Mouse (Mus musculus) gastrocnemius, postnatal 10 days (tissue): Measurements from ENCODE around the gene Nrxn2. TPM values are rescaled to one million over a fixed set of nuclear protein-coding genes. Genes with fewer than 3 reads are reported as not detected.
A peak's percentile ranks its signal among the peaks of the same experiment; 100 is the strongest.

Experiments used
- DNase-seq: peaks from one replicate; pipeline ENCODE4 v3.0.0; 2021; ENCODE audit warnings: mixed read lengths
- total RNA-seq, 2 experiments: library from RNA; stranded (reverse); gene quantifications; 2 replicates each; pipeline ENCODE4 v1.2.3; 2021

Nrxn2 gene
- total RNA-seq, 2 experiments from 2014 or later = 3.1 to 3.3 TPM

DNA sequence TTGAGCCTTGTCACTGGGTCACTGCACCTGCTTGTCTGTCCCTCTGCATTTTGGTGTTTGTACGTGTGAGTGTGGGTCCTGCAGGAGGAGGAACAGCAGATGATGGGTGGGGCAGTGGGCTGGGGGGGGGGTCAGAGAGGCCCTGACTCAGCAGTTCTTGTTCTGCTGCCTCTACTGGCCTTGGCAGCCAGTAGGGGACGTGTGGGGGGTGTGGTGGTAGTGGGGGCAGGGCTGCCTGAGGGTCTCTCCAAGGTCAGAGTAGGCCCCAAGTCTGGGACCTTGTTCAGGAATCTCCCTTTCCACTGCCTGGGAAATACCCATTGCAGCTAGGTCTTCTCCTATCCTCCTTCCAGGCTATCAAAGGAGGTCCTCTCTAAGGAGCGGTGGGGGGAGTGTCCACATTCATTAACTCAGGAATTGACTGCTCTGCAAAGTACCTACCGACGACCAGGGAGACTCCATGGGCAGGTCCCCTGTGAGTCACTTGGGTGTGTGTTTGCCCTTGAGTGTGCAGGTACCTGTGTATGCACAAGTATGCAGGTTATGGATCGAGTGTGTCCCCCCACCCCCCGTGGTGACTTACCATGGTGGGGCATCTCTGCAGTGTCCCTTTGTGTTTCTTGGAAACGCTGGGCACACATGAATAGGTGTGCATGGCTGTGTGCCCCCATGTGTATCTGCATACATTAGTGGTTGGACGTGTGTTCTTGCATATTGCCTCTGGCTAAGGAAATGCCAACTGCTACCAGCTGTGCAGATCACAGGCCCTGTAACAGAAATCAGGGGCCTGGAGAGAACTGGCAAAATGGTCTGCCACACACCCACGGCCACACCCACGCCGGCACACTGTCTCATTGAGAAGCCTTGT is 1.4 kb upstream of the Nrxn2 start:
- no peak for DNase-seq

DNA sequence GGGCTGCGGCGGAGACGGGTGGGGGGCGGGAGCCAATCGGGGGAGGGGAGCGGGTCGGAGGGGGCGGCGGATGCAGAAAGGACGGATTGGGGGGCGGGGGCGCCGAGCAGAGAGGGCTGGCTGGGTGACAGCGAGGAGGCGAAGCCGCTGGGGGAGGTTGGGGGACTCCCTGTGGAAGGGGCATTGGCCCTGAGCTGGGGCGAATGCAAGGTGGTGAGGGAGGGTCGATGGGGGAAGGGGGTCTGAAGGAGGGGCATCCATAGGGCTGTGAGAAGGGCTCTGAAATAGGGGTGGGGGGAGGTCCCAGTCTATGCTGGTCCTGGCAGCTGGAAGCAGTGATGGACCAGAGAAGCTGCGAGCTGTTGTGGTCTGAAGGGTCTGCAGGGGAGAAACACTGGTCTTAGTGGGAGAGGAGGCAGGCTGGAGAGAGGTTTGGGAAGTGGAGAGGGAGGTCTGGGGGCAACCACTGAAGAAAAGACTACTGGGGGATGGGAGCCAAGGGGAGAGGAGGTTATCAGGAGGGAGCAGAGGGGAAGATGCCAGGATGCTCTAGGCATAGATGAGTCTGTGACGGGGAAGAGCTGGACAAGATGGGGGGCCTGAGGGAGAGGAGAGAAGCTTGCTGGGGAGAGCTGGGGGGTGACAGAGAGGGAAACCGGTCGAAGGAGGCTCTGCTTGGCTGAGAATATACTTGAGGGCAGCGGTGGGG is 607 bp downstream of the Nrxn2 start:
- no peak for DNase-seq

DNA sequence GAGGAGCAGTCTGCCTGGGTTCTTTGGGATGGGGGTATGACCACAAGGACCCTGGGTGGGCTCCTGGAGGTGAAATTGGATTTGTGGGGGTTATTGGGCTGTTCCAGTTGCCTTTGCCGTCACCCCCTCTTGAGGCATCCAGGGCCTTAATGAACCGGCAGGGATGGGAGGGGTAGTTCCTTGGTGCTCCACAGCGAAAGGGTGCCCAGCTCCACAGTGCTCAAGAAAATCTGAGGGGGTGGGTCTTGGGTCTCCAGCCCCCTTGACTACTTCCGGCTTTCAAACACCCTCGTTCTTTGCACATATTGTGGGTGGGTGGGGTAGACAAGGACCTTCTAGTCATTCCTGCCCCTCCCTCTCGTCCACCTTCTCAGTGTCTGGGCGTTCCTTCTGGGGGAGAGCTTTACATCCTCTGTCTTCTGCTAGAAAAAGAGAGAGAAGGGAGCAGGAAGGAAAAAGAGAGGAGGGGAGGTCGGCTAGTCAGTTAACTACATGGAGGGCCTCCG is 1.3 kb downstream of the Nrxn2 start:
- DNase-seq = no peak

DNA sequence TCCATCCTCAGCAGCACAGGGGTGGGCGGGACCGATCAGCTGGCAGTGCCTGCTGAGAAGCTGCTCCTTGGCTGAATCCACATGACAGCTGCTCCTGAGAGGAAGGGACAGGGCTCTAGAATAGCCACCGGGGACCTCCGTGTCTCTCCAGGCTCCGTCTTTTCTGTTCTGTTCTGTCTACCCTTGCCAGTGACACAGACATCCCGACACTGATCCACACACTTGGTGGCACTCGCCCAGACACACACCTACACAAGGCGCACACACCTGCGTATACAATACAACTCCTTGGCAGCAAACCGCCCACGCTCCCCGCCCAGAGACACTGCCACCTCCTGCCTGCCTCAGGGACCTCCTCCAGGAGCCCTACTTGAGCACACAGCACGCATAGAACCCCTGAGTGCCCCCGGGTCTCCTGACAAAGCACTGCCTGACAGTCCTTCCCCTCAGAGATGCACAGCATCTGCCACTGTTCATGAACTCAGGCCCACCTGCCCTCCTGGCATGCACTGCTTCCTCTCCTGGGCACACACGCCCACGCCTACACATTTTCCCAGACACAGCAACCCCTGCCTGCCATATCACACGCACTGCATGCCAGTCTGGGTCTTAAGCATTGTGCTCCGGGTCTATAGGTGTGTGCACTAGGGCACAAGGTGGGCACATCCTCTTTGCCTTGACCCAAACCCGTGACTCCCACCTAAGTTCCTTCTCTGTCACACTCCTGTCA is 2.1 kb downstream of the Nrxn2 start:
- DNase-seq = no peak

DNA sequence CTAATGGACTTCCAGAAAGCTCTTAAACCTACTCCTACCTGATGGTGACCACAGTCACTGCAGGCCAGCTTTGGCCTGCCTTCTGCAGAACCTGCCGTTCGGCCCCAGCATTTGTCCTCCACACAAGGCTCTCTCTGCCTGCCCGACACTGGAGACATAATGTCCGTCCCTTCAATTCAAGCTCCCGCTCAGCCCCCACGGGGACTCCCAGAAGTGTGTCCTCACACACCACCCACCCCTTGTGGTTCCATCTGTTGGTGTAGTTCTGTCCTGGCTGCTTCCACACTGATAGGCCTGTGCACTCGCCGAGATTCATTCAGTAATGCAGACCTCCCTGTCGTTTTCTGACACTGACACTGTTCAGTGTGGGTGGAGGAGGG is 2.7 kb downstream of the Nrxn2 start:
- no peak for DNase-seq

DNA sequence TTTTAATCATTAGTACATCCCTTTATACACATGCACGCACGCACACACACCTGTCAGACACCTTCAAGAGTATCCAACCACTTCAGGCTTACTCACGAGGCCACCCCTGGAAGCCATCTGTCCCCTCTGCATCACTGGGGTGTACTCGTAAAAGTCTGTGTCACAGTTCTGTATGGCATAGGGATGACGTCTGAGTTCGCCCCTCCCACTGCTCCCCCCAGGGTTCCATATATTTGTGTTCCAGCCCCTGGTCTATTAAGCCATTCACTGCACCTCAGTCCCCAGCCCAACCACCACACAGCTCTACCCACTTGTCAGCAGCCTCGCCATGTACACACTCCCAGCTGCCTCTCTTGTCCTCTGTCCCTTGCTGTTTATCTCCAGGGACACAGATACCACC is 3.5 kb downstream of the Nrxn2 start:
- DNase-seq = no peak

DNA sequence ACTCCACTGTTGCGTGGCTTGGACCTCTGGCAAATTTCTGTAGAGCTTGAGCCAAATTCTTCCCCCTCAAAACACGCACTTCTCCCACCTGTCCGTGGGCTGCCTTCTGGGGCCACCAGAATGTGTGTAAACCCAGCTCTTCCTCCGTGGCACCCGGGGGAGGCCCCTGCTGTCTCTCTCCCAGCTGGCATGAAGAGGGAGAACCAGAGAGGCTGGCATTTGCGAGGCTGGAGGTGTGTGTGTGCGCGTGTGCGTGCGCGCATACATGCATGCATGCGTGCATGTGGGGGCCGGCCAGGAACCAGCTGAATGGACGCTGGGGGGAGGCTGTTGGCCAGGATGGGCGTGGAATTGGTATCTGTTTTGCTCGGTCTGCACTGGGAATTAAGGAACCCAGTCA is 4.7 kb downstream of the Nrxn2 start:
- DNase-seq = no peak

DNA sequence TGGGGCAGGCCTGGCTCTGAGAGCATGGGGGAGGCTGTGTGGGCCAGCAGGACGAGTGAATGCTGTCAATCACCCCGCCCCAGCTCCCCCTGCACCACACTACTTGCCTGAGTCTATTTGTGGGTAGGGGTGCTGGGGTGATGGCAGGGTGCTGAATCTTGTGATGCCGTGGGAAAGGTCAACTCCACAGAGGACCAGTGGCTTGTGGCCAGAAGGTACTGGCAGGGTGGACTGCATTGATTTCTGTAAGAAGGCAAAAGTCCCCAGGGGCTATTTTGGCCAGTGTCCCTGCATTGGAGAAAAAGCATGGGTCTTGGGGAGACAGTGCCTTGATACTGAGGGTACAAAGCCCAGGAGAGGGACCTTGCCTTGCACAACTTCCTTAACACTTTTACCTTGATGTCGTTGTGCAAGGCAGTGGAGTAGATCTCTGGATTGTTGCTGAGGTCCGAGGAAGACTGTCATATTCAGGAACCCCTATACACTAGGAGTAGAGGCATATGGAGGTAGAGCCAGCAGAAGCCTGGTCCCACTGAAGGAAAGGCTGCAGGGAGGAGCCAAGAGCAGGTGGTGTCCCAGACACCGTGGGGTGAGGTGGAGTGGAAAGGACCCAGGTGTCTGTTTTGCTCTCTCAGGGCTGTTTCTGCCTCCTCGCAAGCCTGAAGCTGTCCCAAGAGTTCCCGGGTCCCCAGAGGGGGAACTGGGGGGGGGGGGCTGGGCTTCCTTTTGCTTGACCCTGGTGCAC is 5.8 kb downstream of the Nrxn2 start:
- no peak for DNase-seq

DNA sequence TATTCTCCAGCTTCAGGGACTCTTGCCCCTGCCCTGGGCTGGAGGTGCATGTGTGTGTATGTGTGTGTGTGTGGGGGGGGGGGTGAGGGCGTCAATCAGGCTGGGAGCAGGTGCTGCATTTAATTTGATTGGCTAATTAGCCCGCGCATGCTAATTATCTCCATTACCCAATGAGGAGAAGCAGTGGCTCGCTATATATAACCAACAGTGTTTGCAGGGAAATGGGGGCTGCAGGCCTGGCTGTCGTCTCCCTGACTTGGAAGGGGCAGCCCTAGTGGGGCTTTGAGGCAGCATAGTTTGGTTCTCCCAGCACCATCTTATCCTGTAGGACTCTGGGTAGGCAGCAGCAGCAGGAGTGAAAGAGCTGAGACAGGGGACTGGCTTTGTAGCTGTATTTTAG is 7.1 kb downstream of the Nrxn2 start:
- no peak for DNase-seq

DNA sequence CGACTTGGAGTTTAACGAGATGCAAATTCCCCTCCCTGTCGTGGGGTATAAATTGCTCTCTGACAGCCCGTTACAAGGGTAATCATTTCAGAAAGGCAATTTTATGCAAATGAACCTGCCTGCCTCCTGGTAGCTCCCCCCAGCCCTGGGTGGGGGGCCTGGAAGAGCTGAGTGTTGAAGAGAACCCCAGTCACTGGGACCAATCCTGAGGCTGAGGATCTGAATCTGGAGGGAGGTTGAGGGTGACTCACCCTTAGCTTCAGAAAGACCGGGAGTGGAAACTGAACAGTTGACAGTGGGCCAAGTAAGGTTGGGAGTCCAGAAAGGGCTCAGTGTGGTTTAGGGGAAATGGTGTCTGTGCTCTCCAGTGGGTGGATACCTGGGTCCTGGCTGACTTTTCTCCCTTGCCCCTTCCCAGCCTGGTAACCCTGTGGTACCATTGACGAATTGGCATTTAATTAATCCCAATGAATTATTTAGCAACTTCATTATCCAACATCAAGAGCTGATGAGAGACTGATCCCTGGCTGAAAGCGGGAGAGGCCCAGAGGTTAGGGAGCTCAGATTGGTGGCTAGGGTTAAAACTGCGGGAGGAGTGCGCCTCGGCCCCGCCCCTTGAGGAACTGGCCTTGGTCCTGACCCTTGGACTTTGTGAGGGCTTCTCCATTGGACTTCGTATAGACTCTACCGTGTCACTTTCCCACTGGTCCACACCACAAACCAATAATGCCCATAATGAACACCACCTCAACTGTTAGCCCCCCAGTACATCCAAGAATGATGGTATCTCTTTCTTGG is 8.4 kb downstream of the Nrxn2 start:
- peak; percentile 60 for DNase-seq

DNA sequence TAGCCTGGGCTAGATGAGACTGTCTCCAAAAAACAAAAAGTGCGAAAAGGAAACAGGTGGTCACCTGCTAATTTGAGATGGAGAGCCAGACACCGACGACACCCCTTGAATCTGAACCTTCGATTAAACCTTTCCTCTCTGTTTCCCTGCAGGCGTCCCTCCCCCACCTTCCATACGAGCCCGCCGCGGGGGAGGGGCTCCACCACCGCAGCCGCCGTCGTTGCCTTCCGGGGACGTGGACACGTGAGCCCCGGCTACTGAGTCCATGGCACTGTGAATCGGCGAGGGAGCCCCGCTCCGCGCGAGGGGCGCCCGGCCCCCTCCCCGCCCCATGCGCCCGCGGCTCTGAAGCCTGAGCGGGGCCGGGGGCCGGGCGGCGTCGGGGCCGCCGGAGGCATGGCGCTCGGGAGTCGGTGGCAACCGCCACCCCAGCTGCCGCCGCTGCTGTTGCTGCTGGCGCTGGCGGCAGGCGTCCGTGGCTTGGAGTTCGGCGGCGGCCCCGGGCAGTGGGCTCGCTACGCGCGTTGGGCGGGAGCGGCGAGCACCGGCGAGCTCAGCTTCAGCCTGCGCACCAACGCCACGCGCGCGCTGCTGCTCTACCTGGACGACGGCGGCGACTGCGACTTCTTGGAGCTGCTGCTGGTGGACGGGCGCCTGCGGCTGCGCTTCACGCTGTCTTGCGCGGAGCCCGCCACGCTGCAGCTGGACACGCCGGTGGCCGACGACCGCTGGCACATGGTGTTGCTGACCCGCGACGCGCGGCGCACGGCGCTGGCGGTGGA is 9.3 kb downstream of the Nrxn2 start:
- peak; percentile 57 for DNase-seq

DNA sequence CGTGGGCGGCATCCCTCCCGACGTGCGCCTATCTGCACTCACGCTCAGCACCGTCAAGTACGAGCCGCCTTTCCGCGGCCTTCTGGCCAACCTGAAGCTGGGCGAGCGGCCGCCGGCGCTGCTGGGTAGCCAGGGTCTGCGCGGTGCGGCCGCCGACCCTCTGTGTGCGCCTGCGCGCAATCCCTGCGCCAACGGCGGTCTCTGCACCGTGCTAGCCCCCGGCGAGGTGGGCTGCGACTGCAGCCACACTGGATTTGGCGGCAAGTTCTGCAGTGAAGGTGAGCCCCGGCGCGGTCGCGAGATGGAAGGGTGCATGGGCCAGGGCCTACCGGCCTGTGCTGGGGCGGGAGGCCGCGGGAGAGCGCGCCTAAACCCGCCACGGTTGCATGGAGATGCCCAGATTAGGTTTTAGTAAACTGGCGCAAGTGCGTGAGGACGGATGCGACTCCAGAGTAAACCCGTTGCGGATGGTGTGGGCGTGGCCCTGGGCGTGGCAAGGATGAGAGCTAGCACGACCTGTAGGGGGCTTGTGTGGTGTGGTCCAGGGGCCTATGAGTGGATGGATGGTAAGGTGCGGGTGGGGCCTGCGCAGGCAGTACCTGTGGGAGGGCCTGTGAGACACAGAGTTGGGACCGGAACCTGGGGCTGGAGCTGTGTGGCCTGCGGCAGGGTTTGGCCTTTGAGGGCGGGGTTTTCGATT is 10.1 kb downstream of the Nrxn2 start:
- DNase-seq = no peak

DNA sequence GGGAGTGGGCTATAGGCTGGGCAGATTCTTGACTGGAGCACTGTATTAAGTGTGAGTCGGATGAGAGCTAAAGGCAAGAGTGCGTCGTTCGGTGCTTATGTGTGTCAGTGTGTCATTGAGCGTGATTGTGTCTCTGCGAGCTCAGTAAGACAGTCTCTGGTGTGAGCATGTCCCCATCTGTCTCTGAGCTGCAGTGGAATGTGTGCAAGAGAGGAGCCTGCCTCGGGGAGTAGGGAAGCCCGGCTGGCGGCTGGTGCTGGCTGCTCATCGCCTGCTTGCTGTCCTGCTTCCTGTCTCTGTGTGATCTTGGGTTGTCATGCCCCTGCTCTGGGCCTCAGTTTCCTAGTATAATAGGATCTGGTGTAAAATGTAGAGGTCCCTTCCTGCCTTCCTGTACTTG is 24.5 kb downstream of the Nrxn2 start:
- no peak for DNase-seq

DNA sequence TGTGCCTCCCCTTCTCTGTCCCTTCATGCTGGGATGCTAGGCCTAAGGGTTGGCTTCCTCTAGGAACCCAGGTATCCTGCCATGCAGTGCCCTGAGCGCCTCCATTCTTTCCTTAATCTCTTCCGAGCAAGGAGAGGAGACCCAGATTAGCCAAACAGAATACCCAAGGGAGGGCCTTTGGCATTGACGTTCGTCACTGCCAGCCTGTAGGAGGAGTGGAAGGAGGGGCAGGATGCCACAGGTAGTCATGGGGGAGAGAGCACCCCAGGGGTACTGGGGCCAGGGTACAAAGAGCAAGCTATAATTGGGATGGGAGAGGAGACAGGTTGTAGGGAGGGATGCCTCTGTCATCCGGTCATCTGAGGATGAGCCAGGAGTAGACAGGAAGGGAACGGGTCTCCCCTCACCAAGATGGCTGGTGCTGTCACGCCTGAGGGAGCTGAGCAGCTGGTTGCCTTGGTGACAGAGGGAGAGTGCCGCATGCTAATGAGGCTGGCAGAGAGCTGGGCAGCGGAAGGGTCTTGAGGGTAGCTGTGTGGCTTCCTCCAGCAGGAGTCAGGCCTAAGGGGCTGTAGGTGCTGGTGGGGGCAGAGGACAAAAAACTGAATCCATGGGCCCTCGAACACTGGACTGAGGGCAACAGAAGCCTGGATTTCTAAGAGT is 27.4 kb downstream of the Nrxn2 start:
- no peak for DNase-seq

DNA sequence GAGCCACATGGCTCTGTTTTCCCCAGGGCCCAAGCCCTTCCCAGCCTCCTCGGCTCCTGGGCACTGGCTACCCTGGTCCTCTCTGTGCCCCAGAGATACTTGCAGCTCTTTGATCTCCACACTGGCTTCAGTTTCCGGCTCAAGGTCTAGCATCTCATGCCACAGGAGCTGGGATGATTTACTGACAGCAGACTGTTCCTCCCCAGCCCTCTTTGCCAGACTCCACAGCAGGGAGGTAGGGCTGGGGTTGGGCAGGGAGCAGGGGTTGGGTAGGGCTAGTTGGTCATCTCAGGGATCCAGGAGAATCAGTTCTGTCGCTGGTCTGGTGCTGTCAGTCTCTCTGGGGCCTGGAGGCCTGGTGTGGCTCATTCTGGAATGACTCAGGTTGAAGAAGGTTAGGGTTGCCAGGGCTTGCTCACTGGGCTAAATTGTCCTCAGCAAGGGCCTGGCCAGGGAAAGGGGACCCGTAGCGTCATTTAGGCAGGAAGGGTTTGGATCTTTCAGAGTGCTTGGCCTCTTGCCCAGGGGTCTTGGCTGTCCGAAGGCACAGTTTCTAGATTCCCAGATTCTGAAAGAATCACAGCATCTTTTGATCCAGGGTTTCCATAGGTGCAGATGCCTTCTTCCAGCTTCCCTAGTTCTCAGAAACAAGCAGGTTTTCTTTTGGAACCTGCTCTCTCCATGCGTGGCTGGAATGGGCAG is 28.4 kb downstream of the Nrxn2 start:
- DNase-seq = no peak

DNA sequence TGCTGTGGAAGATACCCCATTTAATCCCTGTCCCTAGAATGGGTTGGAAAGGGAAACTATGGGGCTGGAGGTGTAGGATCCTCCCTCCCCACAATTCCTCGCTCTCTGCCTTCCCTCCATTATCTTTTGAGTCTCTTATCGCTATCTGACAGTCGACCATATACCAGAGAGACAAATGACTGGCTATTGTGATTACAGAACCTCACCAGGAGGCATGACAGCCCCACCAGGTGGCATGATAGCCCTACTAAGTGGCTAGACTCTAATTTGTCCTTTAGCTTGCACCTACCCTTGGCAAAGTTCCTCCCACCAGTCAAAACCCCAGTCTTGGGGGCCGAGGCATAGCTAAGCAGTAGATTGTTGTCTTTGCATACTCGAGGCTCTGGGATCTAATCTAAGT is 30.2 kb downstream of the Nrxn2 start:
- DNase-seq = no peak

DNA sequence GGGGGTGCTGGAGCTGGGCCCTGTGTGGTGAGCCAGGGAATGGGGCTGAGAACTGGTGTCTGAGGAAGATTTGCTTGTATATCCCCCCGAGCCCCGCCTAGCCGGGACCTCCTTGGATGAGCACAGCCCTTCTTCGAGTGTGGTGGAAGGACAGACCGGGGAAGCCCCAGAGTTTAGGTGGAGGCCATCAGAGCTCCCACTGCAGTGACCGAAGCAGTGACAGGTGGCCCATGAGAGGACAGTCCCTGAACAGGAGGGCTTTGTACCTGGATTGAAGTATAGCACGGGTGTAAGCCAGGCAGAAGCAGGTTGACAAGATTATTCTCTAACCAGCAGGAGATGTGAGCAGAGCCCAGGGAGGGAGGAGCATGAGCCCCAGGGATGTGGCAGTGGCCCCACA is 31.3 kb downstream of the Nrxn2 start:
- DNase-seq = no peak

DNA sequence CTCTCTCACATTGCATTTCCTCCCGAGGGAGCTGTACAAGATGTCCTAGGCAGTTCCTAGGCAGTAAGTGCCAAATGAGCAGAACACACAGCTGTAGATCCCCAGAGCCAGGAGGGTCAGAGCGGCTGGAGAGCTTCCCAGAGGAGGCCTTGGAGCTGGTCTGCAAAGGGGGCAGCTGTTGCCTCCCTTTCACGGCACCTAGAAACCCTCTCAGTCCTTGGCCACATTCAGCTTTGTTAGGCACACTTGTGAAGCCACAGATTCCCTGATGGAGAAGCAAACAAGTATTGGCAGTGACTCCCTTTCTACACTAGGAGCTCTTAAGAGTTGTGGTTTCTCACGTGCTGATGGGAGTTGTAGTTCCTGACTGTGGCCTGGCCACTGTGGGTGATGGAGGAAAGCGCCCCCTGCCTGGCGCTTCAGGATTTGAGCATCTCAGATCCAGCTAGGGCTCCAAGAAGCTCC is 33.5 kb downstream of the Nrxn2 start:
- DNase-seq = peak; percentile 74
